Mouse (Mus musculus): ENCODE data around the gene Zfp36. TPM values are rescaled to one million over a fixed set of nuclear protein-coding genes. Genes with fewer than 3 reads are reported as not detected.
"Not testable (repeated sequence)": the region's sequence is repeated elsewhere in the genome, so short reads cannot be mapped to it uniquely, and the experiment has no call there.

Zfp36 gene
- total RNA-seq (2022) = 1 to 10 TPM; 2.1 to 6.1 (median 3.6) TPM

DNA sequence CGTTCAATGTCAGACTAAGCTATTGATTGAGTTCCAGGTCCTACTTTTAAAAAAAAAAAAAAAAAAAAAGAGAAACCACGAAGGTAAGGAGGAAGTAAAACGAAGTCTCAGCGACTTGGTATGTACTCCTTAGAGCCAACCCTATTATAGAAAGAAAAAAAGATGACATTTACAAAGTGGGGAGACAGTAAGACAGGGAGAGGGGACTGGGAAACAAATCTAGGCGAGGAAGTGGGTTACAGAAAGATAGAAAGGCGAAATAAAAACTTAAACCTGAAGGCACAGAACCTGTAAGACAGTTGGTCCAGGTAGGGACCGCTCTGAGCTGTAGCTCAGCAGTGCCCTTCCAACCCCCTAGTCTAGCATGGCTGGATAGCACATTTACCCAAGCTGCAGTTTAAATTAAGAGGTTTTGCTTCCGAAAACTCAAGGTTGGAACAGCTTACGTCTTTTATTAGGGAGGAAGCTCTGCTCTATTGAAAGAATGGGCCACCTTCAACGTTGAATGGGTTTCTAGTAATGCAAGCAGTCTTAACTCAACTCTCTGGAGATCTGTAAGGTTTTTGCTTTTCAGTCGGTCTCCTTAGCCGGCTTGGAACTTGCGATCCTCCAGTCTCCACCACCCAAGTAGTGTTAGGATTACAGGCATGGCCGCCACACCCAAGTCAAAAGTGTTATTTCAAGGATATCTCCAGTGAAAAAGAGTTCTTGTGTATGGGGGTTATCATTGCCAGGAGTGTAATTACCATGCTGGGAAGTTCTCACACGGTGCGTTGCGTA is at the start of gene Zfp36:
Zfp36 (minus strand) TSS at position 17 of the 780 bp plus-strand sequence.
- DNase-seq (ENCODE audit: low spot score in 2 of 2) = no peak

DNA sequence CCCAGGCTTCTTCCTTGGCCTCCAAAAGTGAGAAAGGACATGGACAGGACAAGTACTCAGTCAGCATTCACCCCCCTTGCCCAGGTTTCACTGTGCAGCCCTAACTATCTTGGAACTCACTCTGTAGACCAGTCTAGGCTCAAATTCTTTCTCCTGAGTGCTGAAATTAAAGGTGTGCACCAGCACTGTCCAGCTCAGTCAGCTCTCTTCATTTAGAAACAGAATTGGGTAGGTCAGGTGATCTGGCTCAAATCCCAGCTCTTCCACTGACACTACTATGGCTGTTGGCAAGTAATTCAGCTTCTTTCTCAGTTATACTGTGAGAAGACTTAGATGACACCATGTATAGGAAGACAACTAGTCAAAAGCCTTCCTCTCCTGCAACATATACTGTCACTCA is 47.7 kb upstream of the Zfp36 start:
- no peak for DNase-seq (ENCODE audit: low spot score in 2 of 2)

DNA sequence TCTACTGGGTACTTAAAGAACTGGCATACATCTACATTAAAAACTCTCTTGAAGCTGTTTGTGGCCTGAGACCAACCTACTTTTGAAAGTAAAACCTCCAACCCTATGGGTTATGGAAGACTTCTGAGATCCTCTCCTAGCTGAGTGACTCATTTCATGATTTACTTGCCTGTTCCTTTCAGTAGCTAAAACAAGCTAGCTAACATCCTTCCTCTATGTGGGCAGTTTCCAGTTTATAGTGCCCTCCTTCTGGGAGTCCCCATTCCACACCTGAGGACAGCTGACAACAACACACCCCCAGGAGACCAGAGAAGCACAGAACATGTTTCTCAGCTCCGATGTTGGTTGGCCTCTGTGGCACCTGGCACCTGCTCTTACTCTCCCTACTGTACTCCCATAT is 43.0 kb upstream of the Zfp36 start:
- no peak for DNase-seq (ENCODE audit: low spot score in 2 of 2)

DNA sequence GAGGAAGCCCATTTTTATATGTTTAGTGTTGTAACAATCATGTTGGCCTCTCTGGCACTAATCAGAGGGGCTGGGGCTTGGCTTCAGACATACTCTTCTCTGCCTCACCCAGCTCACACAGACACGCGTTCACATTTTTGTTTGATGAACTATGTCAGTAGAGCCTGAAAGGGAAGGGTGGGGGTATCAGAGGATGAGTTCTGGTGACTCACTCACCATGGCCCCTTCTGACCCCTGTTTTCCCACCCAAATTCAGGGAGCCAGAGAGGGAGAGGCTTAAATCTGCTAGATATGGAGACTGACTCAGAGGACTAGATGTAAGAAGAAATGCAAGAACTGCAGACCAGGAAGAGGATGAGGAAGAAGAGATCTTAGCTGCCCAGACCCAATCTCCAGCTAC is 39.4 kb upstream of the Zfp36 start:
- DNase-seq (ENCODE audit: low spot score in 2 of 2) = no peak

DNA sequence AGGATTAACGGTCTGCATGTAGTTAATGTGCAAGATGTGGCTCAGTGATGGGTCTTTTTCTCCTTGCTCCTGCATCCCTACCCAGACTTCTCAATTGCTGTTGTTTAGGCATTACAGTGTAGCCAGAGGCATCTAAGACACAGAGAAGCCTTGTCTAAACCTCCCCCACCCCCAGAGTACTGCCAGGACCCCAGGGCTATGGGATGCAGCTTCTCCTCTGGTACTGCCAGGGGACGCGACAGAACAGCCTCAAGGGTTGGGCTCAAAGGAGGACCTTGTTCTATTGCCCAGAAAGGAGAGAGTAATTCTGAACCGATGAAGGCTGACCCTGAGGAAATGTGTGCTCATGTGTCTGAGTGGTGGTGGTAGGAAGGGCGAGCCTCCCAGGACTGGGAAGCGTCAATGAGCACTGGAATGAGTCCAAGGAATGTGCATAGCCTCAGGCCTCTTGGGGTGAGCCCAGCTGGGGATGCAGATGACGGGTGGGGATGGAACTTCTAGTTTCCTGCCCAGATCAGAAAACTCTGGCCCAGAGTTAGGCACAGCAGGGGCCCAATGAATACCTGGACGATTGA is 38.1 kb upstream of the Zfp36 start:
- DNase-seq (ENCODE audit: low spot score in 2 of 2) = no peak

DNA sequence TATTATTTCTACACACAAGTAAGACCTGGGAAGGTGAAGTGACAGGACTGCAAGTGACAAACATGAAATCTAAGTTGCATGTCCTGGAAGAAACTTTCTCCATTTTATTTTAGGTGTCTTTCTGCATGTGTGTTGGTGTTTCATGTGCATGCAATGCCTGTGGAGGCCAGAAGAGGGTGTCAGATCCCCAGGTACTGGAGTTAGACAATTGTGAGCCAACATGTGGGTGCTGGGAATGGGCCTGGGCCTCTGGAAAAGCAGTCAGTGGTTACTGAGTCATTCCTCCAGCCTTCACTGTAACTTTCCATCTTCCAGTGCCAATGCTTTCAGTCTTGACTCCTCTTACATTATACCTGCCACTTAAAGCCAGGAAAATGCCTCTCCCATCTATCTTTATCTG is 37.3 kb upstream of the Zfp36 start:
- no peak for DNase-seq (ENCODE audit: low spot score in 2 of 2)

DNA sequence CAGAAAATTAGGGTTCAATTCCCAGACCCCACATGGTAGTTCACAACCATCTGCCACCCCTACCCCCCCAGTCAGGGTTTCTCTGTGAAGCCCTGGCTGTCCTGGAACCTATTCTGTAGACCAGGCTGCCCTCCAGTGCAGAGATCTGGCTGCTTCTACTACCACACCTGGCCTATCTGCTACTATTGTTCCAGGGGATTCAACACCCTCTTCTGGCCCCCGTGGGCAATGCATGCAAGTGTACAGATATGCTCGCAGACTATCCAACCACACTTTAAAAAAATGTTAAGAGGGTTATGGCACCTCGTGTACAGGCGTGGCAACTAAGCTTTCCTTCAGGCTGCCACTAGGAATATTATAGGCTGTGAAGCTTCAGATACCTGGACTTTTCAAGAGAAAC is 32.8 kb upstream of the Zfp36 start:
- DNase-seq (ENCODE audit: low spot score in 2 of 2) = no peak

DNA sequence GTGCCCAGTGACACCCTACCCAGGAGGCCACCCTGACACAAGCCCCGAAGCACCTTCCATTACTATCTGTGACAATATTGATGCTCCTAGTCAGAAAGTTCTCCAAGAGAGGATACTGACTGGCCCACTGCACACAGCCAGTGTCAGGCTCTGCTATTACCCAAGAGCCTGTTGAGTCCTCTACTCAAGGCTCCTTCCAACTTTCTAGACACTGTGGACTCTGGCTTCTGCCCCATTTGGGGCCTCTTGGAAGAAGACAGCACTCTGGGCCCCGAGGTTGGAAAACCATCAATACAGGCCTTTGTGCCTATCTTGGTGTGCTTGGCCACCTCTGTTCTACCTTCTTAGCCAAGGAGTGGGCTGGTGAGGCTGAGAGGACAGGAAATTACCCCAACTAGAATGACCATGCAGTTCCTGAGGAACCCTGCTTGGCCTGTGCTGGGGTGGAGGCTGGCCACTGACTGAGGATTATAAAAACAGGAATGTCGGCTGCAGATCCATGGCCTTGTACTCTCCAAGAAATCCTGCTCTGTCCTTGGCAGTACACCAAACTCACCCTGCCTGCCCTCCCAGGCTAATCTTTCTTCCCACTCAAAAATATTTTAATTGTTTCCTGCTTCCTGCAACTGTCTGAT is 30.9 kb upstream of the Zfp36 start:
- no peak for DNase-seq (ENCODE audit: low spot score in 2 of 2)

DNA sequence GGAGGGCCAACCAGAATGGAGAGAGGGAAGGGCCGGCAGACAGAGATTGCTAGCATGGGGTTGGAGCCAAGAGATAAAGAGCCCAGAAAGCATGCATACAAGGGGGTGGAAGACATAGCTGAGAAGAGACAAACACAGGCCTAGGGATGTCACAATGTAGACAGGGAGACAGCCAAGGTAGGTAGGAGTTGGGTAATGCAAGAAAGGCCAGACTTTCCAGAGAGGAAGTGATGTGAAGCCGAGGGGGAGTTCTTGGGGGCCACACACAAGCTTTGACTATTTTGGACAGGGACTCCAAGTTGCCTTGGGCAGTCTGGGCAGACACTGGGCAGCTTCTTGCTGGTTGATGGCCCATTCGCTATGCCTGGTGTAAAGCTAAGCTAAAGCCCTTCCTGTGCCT is 21.9 kb upstream of the Zfp36 start:
- DNase-seq (ENCODE audit: low spot score in 2 of 2) = no peak

DNA sequence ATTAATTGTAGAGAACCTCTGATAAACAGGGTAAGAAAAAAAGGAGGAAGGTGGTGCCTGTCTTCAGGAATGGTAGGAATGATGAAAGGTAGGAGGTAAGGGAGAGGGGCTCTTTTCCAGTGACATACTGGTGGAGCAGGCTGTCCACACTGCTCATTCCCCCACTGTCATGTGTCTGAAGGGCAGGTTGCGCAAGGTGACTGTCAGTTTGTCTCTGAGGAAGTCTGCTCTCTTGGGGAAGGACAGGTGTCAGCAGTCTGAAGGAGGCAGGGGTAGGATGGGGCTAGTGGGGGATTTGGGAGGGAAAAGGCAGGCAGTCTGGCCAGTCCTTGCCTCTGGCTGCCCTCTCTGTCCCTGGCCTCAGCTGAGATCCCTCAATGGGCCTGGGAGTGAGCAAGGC is 21.0 kb upstream of the Zfp36 start:
- DNase-seq (ENCODE audit: low spot score in 2 of 2) = no peak

DNA sequence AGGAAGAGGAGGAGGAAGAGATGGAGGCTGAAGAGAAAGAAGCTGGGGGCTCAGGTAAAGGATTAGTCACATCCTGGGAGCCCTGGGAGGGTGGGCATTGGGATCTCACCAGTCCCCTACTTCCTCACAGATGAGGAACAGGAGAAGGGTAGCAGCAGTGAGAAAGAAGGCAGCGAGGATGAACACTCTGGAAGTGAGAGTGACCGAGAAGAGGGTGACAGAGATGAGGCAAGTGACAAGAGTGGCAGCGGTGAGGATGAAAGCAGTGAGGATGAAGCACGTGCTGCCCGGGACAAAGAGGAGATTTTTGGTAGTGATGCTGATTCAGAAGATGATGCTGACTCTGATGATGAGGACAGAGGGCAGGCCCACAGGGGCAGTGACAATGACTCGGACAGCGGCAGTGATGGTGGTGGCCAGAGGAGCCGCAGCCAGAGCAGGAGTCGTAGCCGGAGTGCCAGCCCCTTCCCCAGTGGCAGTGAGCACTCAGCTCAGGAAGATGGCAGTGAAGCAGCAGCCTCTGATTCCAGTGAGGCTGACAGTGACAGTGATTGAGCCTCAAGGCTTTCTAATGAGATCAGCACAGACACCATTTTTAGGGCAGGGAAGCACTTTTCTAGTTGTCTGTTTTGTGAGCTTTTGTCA is 18.8 kb upstream of the Zfp36 start:
- DNase-seq (ENCODE audit: low spot score in 2 of 2) = no peak

DNA sequence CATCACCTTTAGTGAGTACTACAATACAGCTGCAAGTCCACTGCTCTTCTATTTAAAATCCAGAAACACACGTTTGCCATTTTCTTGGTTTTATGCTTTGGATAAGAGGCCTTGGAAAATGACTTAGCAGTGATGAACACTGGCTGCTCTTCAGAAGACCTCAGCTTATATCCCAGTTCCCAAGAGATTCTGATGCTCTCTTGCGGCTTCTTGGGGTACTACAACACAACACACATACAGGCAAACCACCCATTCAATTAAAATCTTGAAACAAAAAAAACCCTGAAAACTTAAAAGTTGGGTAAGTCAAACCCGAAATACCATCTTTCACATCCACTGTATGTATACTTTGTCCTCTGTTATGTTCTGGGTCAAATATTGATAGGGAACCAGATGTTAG is 17.9 kb upstream of the Zfp36 start:
- no peak for DNase-seq (ENCODE audit: low spot score in 2 of 2)

DNA sequence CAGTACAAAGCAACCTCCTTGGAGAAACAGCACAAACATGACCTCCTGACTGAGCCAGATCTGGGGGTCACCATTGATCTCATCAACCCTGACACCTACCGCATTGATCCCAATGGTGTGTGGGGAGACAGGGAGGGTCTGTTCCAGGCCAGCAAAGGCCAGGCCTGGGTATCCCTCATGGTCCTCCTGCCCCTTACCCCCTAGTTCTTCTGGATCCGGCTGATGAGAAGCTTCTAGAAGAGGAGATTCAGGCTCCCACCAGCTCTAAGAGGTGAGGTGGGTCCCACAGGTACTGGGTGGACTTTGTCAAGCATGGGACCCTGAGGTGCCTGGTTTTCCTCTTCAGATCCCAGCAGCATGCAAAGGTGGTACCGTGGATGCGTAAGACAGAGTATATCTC is 15.4 kb upstream of the Zfp36 start:
- DNase-seq (ENCODE audit: low spot score in 2 of 2) = no peak

DNA sequence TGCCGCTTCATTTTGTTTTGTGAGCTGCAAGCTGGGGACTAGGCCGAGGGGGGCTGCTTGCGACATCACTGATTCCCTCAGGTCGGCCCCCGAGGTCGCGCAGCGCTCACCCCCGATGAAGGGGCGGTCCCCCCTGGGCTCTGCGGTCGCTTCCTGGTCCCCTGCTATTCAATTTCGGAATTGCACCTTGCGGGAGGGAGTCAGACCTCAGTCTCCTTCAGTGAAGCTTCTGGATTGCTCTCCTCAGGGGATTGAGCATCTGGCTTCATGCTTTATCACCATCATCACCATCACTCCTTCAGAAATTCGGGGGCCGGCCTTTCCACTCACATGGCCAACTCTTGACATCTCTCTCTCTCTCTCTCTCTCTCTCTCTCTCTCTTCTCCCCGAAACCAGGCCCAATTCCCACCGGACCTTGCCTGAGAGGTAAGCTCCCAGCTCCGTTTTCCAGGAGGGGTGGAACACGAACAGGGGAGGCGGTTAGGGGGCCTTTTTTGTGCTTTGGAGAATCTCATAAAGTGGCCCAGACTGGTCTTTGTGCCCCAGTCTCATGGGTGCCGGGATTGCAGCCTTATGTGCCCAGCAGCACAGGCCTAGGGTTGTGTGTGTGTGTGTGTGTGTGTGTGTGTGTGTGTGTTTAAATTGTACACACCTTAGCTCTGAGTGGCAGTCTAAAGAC is 13.4 kb upstream of the Zfp36 start:
- no peak for DNase-seq (ENCODE audit: low spot score in 2 of 2)

DNA sequence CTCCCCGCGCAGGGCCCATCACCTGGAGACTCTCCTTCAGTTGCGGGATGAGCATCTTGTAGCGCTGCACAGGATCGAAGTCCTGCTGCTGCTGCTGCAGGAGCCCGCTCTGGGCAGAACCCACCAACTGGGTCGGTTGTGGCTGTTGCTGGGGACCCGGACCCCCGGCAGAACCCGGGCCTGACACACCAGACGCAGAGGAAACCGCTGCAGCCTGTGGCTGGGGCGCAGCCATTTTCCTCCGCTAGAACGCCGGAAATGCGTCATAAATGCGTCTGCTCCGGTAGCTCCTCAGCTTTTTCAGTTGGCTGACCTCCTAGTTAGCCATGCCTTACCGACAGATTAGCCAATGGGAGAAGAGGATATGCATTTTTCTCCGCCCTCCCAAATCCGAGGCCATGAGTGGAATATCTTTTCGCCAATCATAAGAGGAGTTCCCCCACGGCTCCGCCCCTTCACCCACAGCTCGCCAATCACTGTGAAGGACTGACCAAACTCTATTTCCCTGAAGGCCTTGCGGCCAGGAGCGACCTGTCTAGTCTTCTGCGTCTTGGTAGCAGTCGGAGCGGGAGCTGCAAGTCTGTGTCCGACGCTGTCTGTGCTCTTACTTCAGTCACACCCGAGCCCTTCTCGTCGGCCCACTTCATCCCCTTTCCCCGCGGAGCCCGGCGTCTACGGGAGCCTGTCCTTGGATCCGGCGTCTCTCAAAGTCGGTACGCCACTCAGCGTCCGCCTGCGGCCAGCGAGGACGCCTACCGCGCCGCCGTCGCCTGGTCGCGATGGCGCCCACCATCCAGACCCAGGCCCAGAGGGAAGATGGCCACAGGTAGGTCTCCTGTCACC is 12.6 kb upstream of the Zfp36 start, which contains the start of the genes Med29 and Paf1:
Med29 (minus strand) TSS at position 280 of the 843 bp plus-strand sequence.
Paf1 (plus strand) TSS at position 523 of the 843 bp plus-strand sequence.
- DNase-seq (ENCODE audit: low spot score in 2 of 2) = peak; percentile 93 to 99

DNA sequence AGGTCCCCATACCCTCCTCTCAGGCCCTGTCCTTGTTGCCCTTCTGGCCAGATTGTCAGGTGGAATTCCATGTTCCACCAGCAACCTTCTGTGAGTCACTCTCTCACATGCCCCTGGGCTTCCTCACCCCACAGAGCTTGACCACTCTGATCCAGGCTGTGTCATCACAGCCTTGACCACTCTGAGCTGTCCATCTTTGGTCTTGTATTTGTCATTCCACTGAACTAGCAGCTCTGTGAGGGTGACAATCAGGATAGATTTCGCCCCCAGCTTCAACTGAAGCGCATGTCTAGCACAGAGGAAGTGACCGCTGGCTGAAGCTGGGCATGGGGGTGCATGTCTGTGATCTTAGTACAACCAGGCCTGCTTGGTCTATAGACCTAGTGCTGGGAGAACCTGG is 10.3 kb upstream of the Zfp36 start:
- DNase-seq (ENCODE audit: low spot score in 2 of 2) = no peak

DNA sequence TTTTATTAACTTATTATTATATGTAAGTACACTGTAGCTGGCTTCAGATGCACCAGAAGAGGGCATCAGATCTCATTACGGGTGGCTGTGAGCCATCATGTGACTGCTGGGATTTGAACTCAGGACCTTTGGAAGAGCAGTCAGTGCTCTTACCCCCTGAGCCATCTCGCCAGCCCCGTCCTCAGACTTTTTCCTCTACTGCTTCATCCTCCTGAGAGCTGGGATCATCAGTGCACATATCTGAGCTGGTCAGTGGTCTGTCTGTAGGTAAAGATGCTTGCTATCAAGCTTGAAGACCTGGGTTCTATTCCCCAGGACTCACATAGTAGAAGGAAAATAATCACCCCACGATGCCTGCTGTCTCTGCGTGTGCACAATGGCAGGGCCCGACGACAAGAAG is 7.3 kb upstream of the Zfp36 start:
- DNase-seq (ENCODE audit: low spot score in 2 of 2) = not testable (repeated sequence)

DNA sequence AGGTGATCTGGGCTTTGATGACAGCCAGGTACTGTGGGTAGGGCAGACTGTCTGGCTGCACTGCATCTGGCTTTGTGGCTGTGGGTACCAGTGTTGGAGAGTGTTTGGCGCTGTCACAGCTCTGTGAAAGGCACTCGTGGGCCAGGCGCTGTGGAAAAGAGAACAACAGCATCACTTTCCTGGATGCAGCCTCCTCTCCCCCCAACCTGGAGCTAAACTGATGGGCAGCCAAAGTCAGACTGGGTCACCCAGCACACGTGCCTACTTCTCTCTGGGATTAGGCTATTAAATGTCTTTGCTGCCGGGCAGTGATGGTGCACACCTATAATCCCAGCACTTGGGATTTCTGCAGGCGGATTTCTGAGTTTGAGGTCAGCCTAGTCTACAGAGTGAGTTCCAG is 6.8 kb upstream of the Zfp36 start:
- DNase-seq (ENCODE audit: low spot score in 2 of 2) = not testable (repeated sequence)

DNA sequence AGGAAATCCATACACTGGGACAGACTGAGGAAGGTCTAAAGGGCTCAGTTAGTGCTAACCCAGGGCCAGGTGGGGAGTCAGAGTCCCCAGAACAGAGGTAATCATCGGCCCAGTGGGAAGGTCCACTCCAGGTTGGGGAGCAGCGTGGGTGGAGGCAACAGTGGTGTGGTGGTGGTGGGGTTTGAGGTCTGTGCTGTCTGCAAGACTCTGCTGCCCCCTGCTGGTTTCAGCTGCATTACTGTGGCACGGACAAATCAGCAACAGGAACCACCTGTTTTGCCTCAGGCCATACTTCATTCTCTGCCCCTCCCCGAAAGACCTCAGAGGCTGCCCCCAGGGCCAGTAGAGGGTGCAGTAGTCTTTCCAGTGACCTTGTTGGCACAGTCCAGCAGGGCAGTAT is 6.4 kb upstream of the Zfp36 start:
- peak in 1 of 2 experiments; percentile 63 for DNase-seq (ENCODE audit: low spot score in 2 of 2)

DNA sequence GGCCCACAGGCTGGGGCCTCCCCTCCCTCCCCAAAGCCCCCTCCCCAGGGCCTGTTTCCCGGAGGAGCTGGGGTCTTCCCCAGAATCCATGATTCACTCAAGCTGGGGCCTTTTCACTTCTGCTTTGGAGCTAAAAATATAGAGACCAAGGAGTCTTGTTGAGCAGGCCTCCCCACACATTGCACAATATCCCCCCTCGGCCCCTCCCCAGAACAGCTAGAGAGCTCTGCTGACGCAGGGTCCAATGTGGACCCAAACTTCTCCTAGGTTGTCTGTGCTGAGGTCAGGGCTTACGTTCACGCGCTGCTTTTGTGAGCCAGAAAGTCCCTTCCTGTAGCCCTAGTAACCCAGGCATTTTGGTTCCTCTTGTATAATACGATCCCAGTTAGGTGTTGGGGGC is 6.0 kb upstream of the Zfp36 start:
- DNase-seq (ENCODE audit: low spot score in 2 of 2) = no peak

DNA sequence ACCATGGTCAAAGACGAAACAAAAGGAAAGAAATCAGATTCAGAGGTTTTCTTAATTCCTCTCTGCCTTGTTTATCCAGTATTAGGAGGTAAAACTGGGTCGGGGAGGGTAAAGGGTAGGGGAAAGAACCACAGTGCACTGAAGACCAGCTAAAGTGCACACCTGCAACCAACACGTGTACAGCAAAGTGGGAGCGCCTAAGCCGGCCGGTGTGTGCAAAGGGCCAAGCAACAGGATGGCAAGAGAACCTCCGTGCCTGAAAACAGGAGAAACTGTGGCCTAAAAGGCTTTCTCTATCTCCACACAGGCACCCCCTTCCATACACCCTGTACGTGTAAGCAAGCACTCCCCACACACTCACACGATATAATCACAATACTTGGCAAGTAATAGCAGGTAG is 5.1 kb upstream of the Zfp36 start:
- no peak for DNase-seq (ENCODE audit: low spot score in 2 of 2)
